Mouse (Mus musculus): ENCODE results near the gene Celsr2. TPM values are rescaled to one million over a fixed set of nuclear protein-coding genes. Genes with fewer than 3 reads are reported as not detected.
A peak's percentile ranks its signal among the peaks of the same experiment; 100 is the strongest.

Gene Celsr2
- total RNA-seq, 4 experiments from 2014 or later: 170 to 179 (median 172) TPM

GRCm38 (mm10) chr3:108413634-108414360 lies 1.6 kb downstream of the Celsr2 start:
- no peak for DNase-seq (ENCODE audit: low spot score in 2 of 2)

GRCm38 (mm10) chr3:108411754-108412121 lies 3.6 kb downstream of the Celsr2 start:
- peak in 1 of 2 experiments; percentile 63 for DNase-seq (ENCODE audit: low spot score in 2 of 2)

- no peak for DNase-seq (ENCODE audit: low spot score in 2 of 2)
These were observed 4.2 kb downstream of the Celsr2 start for GRCm38 (mm10) chr3:108411026-108411753.

- DNase-seq (ENCODE audit: low spot score in 2 of 2): no peak
These were observed 5.0 kb downstream of the Celsr2 start for GRCm38 (mm10) chr3:108410359-108410714.

- DNase-seq (ENCODE audit: low spot score in 2 of 2): no peak
These were observed 5.5 kb downstream of the Celsr2 start for GRCm38 (mm10) chr3:108409656-108410358.

GRCm38 (mm10) chr3:108408517-108409008 lies 6.8 kb downstream of the Celsr2 start:
- no peak for DNase-seq (ENCODE audit: low spot score in 2 of 2)

- DNase-seq (ENCODE audit: low spot score in 2 of 2): no peak
These were observed 9.0 kb downstream of the Celsr2 start for GRCm38 (mm10) chr3:108406306-108406885.

- peak; percentile 76 to 79 for DNase-seq (ENCODE audit: low spot score in 2 of 2)
These were observed 9.6 kb downstream of the Celsr2 start for GRCm38 (mm10) chr3:108405536-108406305.

- DNase-seq (ENCODE audit: low spot score in 2 of 2): no peak
These were observed 12.8 kb downstream of the Celsr2 start for GRCm38 (mm10) chr3:108402528-108402920.

- DNase-seq (ENCODE audit: low spot score in 2 of 2): peak; percentile 85 to 89
These were observed 13.4 kb downstream of the Celsr2 start for GRCm38 (mm10) chr3:108401692-108402527.

- no peak for DNase-seq (ENCODE audit: low spot score in 2 of 2)
These were observed 14.9 kb downstream of the Celsr2 start for GRCm38 (mm10) chr3:108400442-108400841.

- DNase-seq (ENCODE audit: low spot score in 2 of 2): no peak
These were observed 17.1 kb downstream of the Celsr2 start for GRCm38 (mm10) chr3:108398281-108398680.

GRCm38 (mm10) chr3:108392793-108393192 lies 22.6 kb downstream of the Celsr2 start:
- no peak for DNase-seq (ENCODE audit: low spot score in 2 of 2)

- DNase-seq (ENCODE audit: low spot score in 2 of 2): no peak
These were observed 23.1 kb downstream of the Celsr2 start for GRCm38 (mm10) chr3:108392299-108392698.

GRCm38 (mm10) chr3:108389111-108389545 lies 26.2 kb downstream of the Celsr2 start:
- DNase-seq (ENCODE audit: low spot score in 2 of 2): peak; percentile 94 to 97

- peak; percentile 74 to 78 for DNase-seq (ENCODE audit: low spot score in 2 of 2)
These were observed 29.2 kb downstream of the Celsr2 start for GRCm38 (mm10) chr3:108386186-108386585.

- no peak for DNase-seq (ENCODE audit: low spot score in 2 of 2)
These were observed 30.9 kb downstream of the Celsr2 start for GRCm38 (mm10) chr3:108384425-108384824.

GRCm38 (mm10) chr3:108383485-108384354 lies 31.6 kb downstream of the Celsr2 start, which contains the start of gene Psrc1:
Gene Psrc1, plus strand, starts transcription at chr3:108383839.
- DNase-seq (ENCODE audit: low spot score in 2 of 2): peak; percentile 84 to 86
